Mouse (Mus musculus) bone marrow, adult 2 months (tissue): ENCODE results near the gene Tyro3.

Experiments used
- CTCF ChIP-seq: fragments of 200-500 bp; IDR thresholded peaks from 2 replicates; pipeline ENCODE4 v1.5.1; 2011; ENCODE audit warnings: low read length, control low read depth; ENCODE audit not compliant: control insufficient read depth, insufficient read depth
- POLR2A ChIP-seq: fragments of 200-500 bp; IDR thresholded peaks from 2 replicates; pipeline ENCODE4 v1.6.1; 2011; ENCODE audit warnings: low read depth, mild to moderate bottlenecking, control low read depth, low read length, borderline replicate concordance; ENCODE audit not compliant: control insufficient read depth

- TF ChIP-seq CTCF = no peak
- TF ChIP-seq POLR2A = no peak
These were observed 10.9 kb downstream of the Tyro3 start for GRCm38 (mm10) chr2:119808438-119808837.
